Mouse (Mus musculus): Measurements from ENCODE around the gene Pomt1.

Pomt1 gene

GRCm38 (mm10) chr2:32235886-32236759 is at the start of gene Pomt1:
Pomt1 (plus strand) TSS chr2:32236590.
- peak; percentile 89 for DNase-seq

GRCm38 (mm10) chr2:32187019-32187551 is 49.3 kb upstream of the Pomt1 start:
- no peak for DNase-seq

- no peak for DNase-seq
Measured at GRCm38 (mm10) chr2:32187649-32188048, 48.7 kb upstream of the Pomt1 start.

GRCm38 (mm10) chr2:32189060-32189681 is 47.2 kb upstream of the Pomt1 start:
- no peak for DNase-seq

GRCm38 (mm10) chr2:32190620-32191019 is 45.8 kb upstream of the Pomt1 start:
- no peak for DNase-seq

GRCm38 (mm10) chr2:32191872-32192507 is 44.4 kb upstream of the Pomt1 start:
- peak; percentile 81 for DNase-seq

GRCm38 (mm10) chr2:32198977-32199376 is 37.4 kb upstream of the Pomt1 start:
- DNase-seq = no peak

- no peak for DNase-seq
Measured at GRCm38 (mm10) chr2:32200033-32200432, 36.4 kb upstream of the Pomt1 start.

GRCm38 (mm10) chr2:32200712-32201111 is 35.7 kb upstream of the Pomt1 start:
- DNase-seq = no peak

GRCm38 (mm10) chr2:32201527-32201926 is 34.9 kb upstream of the Pomt1 start:
- DNase-seq = peak; percentile 18

GRCm38 (mm10) chr2:32203853-32204252 is 32.5 kb upstream of the Pomt1 start:
- DNase-seq = no peak

- no peak for DNase-seq
Measured at GRCm38 (mm10) chr2:32207682-32208081, 28.7 kb upstream of the Pomt1 start.

- no peak for DNase-seq
Measured at GRCm38 (mm10) chr2:32211689-32212088, 24.7 kb upstream of the Pomt1 start.

- DNase-seq = peak; percentile 42
Measured at GRCm38 (mm10) chr2:32213000-32213399, 23.4 kb upstream of the Pomt1 start.

- DNase-seq = no peak
Measured at GRCm38 (mm10) chr2:32215576-32215975, 20.8 kb upstream of the Pomt1 start.

- DNase-seq = no peak
Measured at GRCm38 (mm10) chr2:32216506-32216905, 19.9 kb upstream of the Pomt1 start.

- no peak for DNase-seq
Measured at GRCm38 (mm10) chr2:32217656-32218055, 18.7 kb upstream of the Pomt1 start.

GRCm38 (mm10) chr2:32218113-32218512 is 18.3 kb upstream of the Pomt1 start:
- DNase-seq = no peak

- no peak for DNase-seq
Measured at GRCm38 (mm10) chr2:32218541-32219334, 17.7 kb upstream of the Pomt1 start.

- no peak for DNase-seq
Measured at GRCm38 (mm10) chr2:32219501-32219900, 16.9 kb upstream of the Pomt1 start.

GRCm38 (mm10) chr2:32220021-32220420 is 16.4 kb upstream of the Pomt1 start:
- no peak for DNase-seq

GRCm38 (mm10) chr2:32220969-32221368 is 15.4 kb upstream of the Pomt1 start:
- no peak for DNase-seq

GRCm38 (mm10) chr2:32221577-32221976 is 14.8 kb upstream of the Pomt1 start:
- DNase-seq = no peak
